Mouse (Mus musculus) inflammation-experienced regulatory T-cells, adult 6 months (primary cell): ENCODE measurements around the gene Best1. TPM values are rescaled to one million over a fixed set of nuclear protein-coding genes. Genes with fewer than 3 reads are reported as not detected.
A peak's percentile ranks its signal among the peaks of the same experiment; 100 is the strongest.

Source experiments
- ATAC-seq: one replicate; pipeline ENCODE4 v1.8.0; 2017
- polyA plus RNA-seq, 3 experiments: library from polyadenylated mRNA; unstranded; fragments of 100-300 nt; shearing (Covaris generic); gene quantifications; one replicate each; pipeline ENCODE4 v1.2.1; 2017

Best1 gene
- polyA plus RNA-seq, 3 experiments from 2014 or later: 0.21 TPM; not detected in 2

GRCm38 (mm10) chr19:9957965-9958364, 43.5 kb downstream of the Best1 start:
- ATAC-seq: no peak

GRCm38 (mm10) chr19:9956624-9957388, 44.6 kb downstream of the Best1 start:
- no peak for ATAC-seq

GRCm38 (mm10) chr19:9955438-9955837, 46.0 kb downstream of the Best1 start:
- no peak for ATAC-seq

GRCm38 (mm10) chr19:9954811-9955202, 46.6 kb downstream of the Best1 start:
- no peak for ATAC-seq

DNA sequence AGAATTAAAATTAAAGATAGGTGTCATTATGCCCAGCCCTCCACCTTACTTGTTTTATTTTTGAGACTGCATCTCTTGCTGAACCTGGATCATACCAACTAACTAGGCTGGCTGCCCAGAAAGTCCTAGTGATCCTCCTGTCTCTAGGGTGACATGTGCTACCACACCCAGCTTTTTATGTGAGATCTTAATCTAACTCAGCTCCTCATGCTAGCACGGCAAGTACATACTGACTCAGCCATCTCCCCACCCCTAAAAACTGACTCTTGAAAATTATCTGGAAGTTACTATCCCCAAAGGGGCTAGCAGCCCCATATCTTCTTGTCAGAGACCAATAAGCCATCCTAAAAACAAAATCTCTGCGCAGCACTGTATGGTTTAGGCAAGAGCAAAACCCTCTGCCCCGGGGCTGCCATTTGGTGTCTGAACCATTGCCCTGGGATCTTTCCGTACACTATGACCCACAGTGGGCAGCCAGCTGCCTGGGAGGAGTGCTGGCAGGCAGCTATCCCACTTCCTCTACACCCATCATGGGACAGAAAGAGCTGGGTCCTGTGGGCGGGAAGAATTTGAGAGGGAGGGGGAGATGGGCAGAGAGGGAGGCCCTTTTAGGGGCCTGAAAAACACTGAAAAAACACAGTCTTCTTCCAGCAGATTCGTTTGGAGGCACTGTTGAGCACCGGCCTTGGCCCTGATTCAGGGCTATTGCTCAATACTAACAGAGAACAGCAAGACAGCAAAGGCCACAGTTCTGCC, 47.2 kb downstream of the Best1 start:
- no peak for ATAC-seq

DNA sequence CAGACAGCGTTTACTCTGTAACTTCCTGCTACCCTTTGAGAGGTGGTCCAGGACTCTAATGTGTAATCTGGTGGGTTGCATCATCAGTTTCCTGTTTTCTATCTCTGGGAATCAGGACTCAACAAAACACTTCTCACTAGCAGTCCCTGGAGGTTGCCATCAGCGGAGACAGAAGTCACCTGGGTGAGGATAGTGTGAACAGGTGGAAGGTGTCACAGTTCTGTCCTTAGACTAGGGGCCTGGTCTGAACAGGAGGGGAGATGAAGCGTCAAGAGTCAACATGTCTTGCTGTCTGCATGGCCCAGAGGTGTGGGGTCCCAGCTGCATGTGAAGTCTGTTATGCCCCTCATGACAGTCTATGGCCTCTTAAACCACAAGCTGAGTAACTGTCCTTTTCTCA, 48.5 kb downstream of the Best1 start:
- ATAC-seq: no peak

DNA sequence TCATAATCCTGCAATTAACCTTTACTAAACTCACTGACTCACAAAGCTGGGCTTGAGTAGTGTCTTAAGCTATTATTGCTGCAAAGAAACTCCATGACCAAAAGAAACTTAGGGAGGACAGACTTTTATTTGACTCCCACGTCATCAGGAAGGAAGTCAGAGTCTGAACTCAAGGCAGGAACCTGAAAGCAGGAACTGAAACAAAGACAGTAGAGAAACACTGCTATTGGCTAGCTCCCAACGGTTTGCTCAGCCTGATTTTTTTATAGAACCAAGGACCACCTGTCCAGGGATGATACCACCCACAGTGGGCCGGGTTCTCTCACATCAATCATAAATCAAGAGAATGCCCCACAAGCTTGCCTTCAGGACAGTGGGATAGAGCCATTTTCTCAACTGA, 49.0 kb downstream of the Best1 start:
- ATAC-seq: no peak

DNA sequence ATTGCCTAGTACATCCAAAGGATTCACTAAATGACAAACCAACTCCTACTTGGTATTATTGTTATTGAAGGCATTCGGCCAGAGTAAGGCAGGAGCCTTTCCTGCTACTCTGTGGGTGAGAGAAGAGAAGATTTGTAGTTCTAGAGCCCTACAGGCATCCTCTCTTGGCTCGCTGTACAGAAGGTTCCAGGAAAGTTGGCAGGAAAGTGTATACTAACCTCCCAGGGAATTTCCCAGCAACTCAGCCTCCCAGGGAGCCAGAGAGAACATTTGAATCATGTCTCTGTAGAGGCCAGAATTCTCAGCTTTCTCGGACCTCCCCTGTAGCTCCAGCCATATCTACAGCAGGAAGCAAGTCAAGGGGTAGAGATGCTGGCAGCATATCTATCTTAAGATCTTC, 54.4 kb downstream of the Best1 start:
- ATAC-seq: no peak

DNA sequence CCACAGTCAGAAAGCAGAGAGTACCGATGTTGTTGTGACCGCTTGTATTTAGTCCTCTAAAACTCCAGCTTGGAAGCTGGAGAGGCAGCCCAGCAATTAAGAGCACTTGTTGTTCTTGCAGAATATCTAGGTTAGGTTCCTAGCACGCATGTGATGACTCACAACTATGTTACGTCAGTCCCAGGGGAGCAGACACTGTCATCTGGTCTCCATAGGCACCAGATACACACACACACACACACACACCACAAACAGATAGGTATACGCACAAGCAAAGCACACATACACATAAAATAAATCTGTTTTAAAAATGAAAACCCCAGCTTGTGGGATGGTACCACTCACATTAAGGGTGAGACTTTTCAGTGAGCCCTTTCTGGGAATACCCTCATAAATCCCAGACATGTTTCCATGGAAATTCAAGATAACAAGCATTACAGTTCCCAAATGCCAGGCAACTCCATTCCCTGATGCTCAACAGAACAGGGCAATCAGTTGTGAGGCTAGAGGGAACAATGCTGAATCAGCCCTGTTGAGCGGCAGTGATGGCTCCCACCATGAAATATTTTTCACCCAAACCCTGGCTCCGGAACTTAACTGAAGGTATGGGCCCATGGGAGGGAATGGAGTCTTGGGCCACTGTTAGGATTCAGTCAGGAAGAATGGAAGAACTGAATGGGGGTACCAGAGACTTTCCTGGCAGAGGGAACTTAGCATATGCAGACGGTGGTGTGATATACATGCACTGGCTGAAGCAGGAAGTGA, 55.5 kb downstream of the Best1 start:
- ATAC-seq: no peak

DNA sequence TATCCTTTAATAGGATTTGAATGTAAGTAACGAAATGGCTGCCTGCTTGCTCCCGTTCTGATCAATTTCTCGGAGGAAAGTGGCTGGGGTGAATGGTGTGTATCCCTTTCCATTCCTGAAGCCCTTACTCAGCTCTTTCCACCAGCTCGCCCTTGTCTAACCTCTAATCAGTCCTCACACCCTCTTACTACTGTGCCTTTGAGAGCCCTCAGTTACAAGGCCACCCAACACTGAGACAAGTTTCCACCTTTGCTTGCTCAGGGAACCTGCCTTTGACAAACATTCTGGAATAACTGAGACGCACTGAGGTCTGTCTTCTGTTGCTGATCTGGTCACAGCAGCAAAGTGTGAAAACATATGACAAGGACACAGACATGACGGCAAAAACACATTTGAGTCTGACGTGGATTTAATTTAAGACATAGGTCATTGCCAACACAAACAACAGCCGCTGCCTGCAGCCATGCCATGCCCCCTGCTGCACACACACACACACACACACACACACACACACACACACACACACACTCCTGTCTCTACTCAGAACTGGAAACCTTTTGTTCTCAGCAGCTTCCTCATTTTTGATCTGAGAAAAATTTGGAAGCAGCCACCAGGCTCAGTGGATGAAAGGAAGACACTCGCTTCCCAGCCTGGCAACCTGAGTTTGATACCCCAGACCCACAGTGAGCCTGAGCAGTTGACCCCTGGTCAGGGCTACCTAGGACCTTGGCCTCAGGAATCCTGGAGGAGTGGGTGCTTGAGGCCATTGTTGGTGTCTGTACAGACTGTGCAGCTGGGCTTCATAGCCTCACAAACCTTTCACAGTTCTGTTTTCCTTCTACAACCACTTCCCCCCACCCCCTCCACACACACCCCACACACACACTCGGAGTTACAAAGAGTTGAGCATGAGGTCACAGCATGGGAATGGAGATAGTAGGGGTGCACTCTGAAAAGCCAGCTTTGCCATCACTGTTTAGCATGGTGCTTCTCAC, 58.6 kb downstream of the Best1 start:
- no peak for ATAC-seq

DNA sequence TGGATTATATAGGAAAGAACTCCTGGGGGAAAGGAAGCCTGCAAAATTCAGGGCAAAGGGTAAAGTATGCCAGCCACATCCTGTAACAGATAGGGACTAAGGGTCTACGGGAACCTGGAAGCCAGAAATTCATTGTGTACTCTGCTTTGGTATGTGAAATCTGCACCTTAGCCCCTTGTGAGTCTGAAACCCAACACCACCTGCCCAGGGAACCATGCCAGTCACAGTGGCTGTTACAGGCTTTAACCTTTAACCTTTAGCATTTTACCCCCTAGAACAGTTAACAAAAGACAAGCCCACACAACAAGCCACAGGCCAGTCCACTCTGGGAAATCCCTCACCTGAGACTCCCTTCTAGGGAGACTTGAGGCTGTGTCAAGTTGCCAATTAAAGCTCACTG, 59.6 kb downstream of the Best1 start:
- ATAC-seq: no peak

- no peak for ATAC-seq
These were observed 60.5 kb downstream of the Best1 start for GRCm38 (mm10) chr19:9940903-9941302.

- ATAC-seq: no peak
These were observed 61.6 kb downstream of the Best1 start for GRCm38 (mm10) chr19:9939841-9940240.

- ATAC-seq: peak; percentile 87
These were observed 62.6 kb downstream of the Best1 start for GRCm38 (mm10) chr19:9938824-9939303.

DNA sequence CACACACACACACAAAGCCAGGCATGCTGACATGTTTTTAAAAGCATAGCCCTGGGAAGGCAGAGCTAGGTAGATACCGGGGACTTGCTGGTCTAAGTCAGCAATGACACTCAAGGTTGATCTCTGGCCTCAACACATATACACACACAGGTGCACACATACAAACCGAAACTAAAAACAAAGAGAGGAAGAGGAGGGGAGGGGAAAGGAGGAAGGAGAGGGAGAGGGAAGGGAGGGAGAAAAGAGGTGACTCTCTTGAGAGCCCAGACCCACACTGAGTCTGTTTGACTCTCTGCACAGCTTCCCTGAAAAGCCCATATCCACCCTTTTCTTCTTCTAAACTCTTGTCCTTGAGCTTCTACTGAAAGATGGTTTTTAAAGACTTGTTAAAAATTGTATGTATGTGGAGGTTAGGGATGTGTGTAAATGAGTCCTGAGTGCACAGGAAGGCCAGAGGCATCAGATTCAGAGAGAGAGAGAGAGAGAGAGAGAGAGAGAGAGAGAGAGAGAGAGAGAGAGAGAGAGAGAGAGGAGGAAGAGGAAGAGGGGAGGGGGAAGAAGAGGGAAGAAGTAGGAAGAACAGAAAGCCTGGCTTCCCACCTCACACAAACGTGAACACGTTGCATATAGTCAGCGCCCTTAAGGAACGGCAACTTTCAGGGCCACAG, 63.1 kb downstream of the Best1 start:
- peak; percentile 42 for ATAC-seq

GRCm38 (mm10) chr19:9937428-9937827, 64.0 kb downstream of the Best1 start:
- ATAC-seq: no peak

- no peak for ATAC-seq
These were observed 64.9 kb downstream of the Best1 start for GRCm38 (mm10) chr19:9936579-9936978.
